Mouse (Mus musculus): ENCODE measurements around the gene Hap1. TPM values are rescaled to one million over a fixed set of nuclear protein-coding genes. Genes with fewer than 3 reads are reported as not detected.
"Not testable (repeated sequence)": the region's sequence is repeated elsewhere in the genome, so short reads cannot be mapped to it uniquely, and the experiment has no call there.

The Hap1 gene
- polyA plus RNA-seq, 1 experiment: 0.77 TPM

DNA sequence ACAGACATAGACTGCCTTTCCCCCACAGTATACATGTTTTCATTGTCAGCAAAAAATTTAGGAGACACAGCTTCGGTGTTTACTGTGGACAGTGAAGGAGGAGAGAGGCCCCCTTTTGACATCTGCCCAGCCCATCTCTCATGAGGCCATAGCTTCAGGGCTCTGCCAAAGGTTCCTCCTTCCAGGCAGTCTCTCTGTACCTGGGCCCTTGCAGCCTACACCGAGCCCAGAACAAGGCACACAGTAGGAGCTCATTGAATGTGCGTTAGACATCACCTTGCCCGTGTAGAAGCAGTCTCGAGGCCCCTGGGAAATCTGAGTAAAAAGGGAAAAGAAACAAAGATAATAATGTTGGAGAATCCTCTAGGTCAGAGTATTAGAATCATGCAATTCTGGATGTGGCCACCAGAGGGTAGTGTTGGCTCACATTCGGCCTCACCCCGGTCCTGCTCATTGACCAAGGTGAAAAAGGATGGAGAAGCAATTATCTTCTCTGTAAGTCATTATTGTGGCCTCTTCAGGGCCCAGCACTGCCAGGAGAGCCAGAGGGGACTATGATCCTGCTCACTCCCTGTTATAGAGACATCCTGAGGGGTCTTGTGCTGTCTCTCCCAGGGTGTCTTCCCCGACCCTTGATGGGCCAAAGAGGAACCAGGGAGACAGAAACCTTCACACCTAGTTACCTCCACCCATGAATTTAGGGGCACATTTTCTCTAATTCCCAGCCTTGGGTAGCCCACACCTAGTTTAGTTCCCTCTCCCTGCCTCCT lies 6.5 kb upstream of the Hap1 start:
- Histone ChIP-seq H3K4me1 (ENCODE audit: control insufficient read depth, insufficient read depth, low read length) (no peaks in the 10 kb centered on the region), H3K4me3 (ENCODE audit: insufficient read depth, low read length) (no peak overlapping the region)
- TF ChIP-seq POLR2A (IDR thresholded peaks at IDR 0.05; ENCODE audit: low read depth, low read length) (no peak), CTCF (IDR thresholded peaks at IDR 0.05; ENCODE audit: borderline replicate concordance, insufficient read depth, low read length) (peak; percentile 70; the same call in 1 of the 2 replicates)

DNA sequence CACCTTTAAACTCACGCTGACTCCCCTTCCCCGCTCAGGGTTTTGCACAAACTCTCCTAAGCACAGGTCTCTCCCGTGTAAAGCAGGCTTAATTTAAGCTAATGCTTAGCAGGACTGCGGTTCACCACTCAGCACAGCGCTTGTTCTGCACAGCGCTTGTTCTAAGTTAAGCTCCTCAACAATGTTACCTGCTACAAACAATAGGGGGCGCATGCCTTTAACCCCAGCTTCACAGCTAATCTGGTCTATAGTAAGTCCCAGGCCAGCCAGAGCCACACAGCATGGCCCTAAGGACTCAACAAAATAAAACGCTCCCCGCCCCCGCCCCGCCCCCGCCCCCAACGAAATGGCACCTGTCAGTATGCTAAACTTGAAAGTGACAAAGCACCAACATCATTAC lies 5.1 kb upstream of the Hap1 start:
- H3K4me1 ChIP-seq (ENCODE audit: control insufficient read depth, insufficient read depth, low read length); H3K4me3 ChIP-seq (ENCODE audit: insufficient read depth, low read length); H3K27ac ChIP-seq (ENCODE audit: insufficient read depth, low read length): not testable (repeated sequence)

More for the DNA sequence above, 6.5 kb upstream of the Hap1 start:
- no peak overlapping the region for H3K27ac ChIP-seq (ENCODE audit: insufficient read depth, low read length)

DNA sequence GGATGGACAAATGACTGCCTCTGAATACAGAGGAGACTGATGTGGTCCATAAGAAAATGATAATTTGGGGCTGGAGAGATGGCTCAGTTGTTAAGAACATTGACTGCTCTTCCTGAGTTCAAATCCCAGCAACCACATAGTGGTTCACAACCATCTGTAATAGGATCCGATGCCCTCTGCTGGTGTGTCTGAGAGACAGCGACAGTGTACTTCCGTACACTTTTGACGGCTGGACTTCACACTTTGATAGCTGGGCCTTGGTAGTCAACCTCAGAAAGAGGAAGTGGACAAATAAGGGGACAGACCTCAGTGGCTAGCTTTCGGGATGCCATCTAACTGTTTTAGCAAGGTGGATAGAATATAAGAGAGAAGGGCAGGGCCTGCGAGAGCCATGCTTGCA lies 4.2 kb upstream of the Hap1 start:
- H3K4me3 ChIP-seq (ENCODE audit: insufficient read depth, low read length): no peak overlapping the region
- no peak for TF ChIP-seq POLR2A (IDR thresholded peaks at IDR 0.05; ENCODE audit: low read depth, low read length)
- TF ChIP-seq CTCF (IDR thresholded peaks at IDR 0.05; ENCODE audit: borderline replicate concordance, insufficient read depth, low read length): no peak
- H3K4me1 ChIP-seq (ENCODE audit: control insufficient read depth, insufficient read depth, low read length): no peaks in the 10 kb centered on the region
- H3K27ac ChIP-seq (ENCODE audit: insufficient read depth, low read length): no peak overlapping the region

DNA sequence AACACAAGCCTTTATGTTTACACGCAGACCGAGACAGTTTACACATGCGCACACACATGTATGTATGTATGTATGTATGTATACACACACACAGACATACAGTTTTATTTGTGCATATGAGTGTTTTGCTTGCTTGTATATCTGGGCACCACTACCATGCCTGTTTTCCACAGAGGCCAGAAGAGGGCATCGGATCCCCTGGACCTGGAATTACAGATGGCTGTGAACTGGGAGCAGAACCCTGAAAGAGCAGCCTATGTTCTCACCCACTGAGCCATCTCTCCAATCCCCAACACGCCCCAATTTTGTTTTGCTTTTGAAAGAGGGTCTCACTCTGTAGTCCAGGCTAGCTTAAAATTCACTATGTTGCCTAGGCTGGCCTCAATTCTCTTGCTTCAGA lies 1.5 kb upstream of the Hap1 start:
- Histone ChIP-seq H3K4me1 (ENCODE audit: control insufficient read depth, insufficient read depth, low read length) (no peaks in the 10 kb centered on the region), H3K27ac (ENCODE audit: insufficient read depth, low read length) (no peak overlapping the region), H3K4me3 (ENCODE audit: insufficient read depth, low read length) (no peak overlapping the region)
- no peak for TF ChIP-seq POLR2A (IDR thresholded peaks at IDR 0.05; ENCODE audit: low read depth, low read length)
- no peak for TF ChIP-seq CTCF (IDR thresholded peaks at IDR 0.05; ENCODE audit: borderline replicate concordance, insufficient read depth, low read length)

DNA sequence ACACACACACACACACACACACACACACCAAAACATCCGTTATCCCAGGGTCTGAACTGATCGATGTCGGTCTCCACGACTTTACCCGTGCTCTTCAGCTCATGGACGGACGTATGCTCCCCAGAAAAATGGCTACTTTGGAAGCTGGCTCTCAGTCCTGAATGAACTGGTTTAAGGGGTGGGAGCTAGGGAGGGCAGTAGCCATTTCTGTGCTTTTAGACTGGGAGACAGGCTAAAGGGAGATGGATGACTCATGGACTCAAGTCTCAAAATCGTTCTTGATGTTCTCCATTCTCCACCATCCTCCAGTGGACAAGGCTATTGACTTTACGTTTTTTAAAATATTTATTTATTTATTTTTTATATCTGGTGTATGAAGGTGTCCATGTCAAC lies 887 bp upstream of the Hap1 start:
- Histone ChIP-seq H3K27ac (ENCODE audit: insufficient read depth, low read length) (no peak overlapping the region), H3K4me1 (ENCODE audit: control insufficient read depth, insufficient read depth, low read length) (no peaks in the 10 kb centered on the region), H3K4me3 (ENCODE audit: insufficient read depth, low read length) (no peak overlapping the region)
- TF ChIP-seq CTCF (IDR thresholded peaks at IDR 0.05; ENCODE audit: borderline replicate concordance, insufficient read depth, low read length) (no peak), POLR2A (IDR thresholded peaks at IDR 0.05; ENCODE audit: low read depth, low read length) (no peak)

DNA sequence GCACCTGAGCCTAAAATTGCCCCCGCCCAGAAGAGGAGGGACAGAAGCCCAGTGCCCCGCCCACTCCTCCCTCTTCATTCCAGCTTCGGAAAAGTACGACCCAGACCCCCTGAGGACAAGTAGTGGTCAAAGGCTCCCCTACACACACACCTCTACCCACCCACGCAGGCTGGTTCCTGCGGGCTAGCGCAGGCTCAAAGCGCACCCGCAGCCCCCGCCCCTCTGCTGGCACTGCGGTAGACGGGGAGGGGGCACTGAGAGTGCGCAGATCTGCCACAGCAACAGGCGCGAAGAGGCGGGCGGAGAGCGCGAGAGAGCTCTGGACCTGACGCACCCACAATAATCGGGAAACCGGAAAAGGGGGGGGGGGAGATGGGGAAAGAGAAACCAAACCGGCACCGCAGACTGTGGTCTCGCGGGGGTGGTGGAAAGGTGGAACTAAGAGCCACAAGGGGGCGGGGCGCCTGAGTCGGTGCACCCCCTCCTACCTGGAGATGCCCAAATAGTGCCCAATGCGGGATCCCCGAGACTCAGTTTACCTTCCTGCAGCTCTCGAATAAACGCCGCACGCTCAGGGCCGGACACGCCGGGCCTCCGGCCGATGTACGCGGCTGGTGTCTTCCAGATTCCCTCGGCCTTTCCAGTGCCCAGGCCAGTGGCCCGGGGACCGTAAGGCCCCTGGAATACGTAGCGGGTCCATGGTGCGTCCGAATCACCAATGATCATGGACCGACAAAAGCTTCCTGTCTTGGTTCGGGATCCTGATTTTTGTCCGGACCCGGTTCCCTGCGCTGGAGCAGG lies 577 bp downstream of the Hap1 start:
- peak overlapping the region; percentile 73 for H3K4me3 ChIP-seq (ENCODE audit: insufficient read depth, low read length)
- H3K4me1 ChIP-seq (ENCODE audit: control insufficient read depth, insufficient read depth, low read length): no peaks in the 10 kb centered on the region
- no peak for TF ChIP-seq POLR2A (IDR thresholded peaks at IDR 0.05; ENCODE audit: low read depth, low read length)
- TF ChIP-seq CTCF (IDR thresholded peaks at IDR 0.05; ENCODE audit: borderline replicate concordance, insufficient read depth, low read length): no peak
- H3K27ac ChIP-seq (ENCODE audit: insufficient read depth, low read length): no peak overlapping the region

DNA sequence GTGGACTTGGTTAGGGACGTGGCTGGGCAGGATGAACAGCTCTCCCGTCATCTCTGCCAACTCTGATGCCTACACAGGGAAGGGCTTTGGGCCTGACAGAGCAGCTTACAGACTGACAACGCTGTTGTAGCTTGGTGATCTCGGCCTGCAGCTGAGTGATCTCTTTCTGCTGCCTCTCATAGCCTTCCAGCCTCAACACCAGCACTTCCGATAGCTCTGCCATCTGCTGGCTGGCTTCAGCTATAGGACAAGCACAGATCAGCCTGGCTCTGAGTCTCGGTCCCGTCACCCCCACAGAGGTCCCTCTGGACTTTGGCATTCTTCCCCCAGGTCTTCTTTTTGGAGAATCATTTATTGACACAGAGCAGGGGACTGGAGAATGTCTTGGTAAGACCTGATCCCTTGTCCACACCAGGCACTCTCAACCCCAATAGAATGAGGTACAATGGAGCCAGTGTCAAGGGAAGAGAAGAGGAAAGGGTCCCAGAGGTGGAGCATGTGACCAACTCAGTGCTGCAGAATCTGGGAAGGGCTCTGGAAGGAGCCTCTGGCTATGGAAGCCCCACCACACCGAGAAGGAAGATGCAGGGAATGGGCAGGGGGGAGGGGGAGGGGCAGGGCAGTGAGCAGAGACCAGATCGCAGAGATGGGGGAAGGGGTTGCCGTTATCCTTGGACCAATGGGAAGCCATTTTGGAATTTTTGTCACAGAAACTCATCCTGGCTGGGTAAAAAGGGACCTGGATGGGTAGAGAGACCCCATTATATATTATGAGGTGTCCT lies 3.7 kb downstream of the Hap1 start:
- no peak overlapping the region for H3K27ac ChIP-seq (ENCODE audit: insufficient read depth, low read length)

DNA sequence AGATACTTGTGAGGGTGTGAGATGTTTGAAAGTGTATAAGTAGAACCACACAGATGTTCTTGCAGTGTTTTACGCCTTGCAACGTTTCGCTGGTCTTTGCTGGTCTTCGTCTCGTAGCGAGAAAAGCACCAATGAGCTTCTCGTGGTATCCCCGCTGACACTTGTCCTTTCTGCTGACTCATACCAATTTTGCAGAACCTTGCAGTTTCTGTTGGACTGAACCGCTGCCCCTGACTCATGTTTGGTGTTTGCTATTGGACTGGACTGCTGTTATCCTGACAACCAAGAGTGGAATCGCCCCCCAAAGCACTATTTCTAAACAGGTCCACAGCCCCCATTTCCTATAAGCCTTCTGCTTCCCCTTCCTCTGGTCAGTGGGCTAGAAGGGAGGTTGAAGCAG lies 11.7 kb downstream of the Hap1 start:
- no peaks in the 10 kb centered on the region for H3K4me1 ChIP-seq (ENCODE audit: control insufficient read depth, insufficient read depth, low read length)
- no peak overlapping the region for H3K4me3 ChIP-seq (ENCODE audit: insufficient read depth, low read length)
- TF ChIP-seq CTCF (IDR thresholded peaks at IDR 0.05; ENCODE audit: borderline replicate concordance, insufficient read depth, low read length): no peak
- TF ChIP-seq POLR2A (IDR thresholded peaks at IDR 0.05; ENCODE audit: low read depth, low read length): no peak
- H3K27ac ChIP-seq (ENCODE audit: insufficient read depth, low read length): no peak overlapping the region

More for the DNA sequence above, 3.7 kb downstream of the Hap1 start:
- no peak overlapping the region for H3K4me3 ChIP-seq (ENCODE audit: insufficient read depth, low read length)
- no peaks in the 10 kb centered on the region for H3K4me1 ChIP-seq (ENCODE audit: control insufficient read depth, insufficient read depth, low read length)
- TF ChIP-seq POLR2A (IDR thresholded peaks at IDR 0.05; ENCODE audit: low read depth, low read length): no peak
- peak; percentile 81; the same call in 1 of the 2 replicates for TF ChIP-seq CTCF (IDR thresholded peaks at IDR 0.05; ENCODE audit: borderline replicate concordance, insufficient read depth, low read length)

DNA sequence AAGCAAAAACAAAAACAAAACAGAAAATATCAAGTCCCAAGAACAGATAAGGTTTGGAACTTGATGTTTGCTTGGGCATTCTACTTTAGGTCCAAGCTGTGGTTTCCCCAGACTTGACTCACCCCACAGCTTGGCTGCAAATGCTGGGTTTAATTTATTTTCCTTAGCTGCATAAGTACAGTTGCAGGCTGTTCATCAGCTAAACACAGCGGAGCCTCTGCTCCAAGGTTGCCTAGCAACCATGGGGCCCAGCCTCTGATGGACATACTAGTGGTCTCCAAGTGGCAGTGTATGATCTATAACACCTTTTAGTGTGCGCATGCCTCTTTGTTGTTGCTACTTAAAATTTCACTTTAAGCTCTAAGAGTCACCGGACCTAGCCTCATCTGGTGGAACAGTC lies 20.2 kb downstream of the Hap1 start:
- TF ChIP-seq POLR2A (IDR thresholded peaks at IDR 0.05; ENCODE audit: low read depth, low read length) (no peak), CTCF (IDR thresholded peaks at IDR 0.05; ENCODE audit: borderline replicate concordance, insufficient read depth, low read length) (no peak)
- Histone ChIP-seq H3K4me1 (ENCODE audit: control insufficient read depth, insufficient read depth, low read length) (peaks cover 2% of the 10 kb centered on the region; the same call in 1 of the 2 replicates), H3K27ac (ENCODE audit: insufficient read depth, low read length) (no peak overlapping the region)

More for the DNA sequence above, 20.2 kb downstream of the Hap1 start:
- no peak overlapping the region for H3K4me3 ChIP-seq (ENCODE audit: insufficient read depth, low read length)
